In genomic region chr2:66336396-66336795, GRCm38 (mm10) we compare ENCODE assay signal across 17 mouse cellular contexts.
DNase-seq lines count a peak whose midpoint lies in the region; ATAC-seq and TF ChIP-seq lines count a peak whose summit lies in the region.
"Had no signal": no experiment of that assay in that cellular context is flagged by ENCODE, and none has a peak within 500 bp of the region (broad histone marks: within the 10 kb centered on the region; RNA-seq: fewer than 3 reads in every experiment).

No protein-coding gene starts in this region.

- DNase-seq in cerebellum, adult 9-10 months = peak; percentile 69
- no peak for DNase-seq in cerebellum, adult 11-12 months
- DNase-seq in hindbrain, postnatal 0 days (ENCODE audit: low spot score) = peak; percentile 58
- DNase-seq in 3T3-L1 (ENCODE audit: low read depth, low spot score) = peak; percentile 29
- DNase-seq in ZHBTc4 (ENCODE audit: low read depth, low spot score) = peak; percentile 6
- DNase-seq in layer of hippocampus, postnatal 10 days (ENCODE audit: low spot score in 2 of 2) = no peak
- DNase-seq in gastrocnemius, postnatal 10 days = no peak
- DNase-seq: adrenal gland, adult 2 months; B cell, adult 2 months; lung, postnatal 4 days; right cerebral cortex, postnatal 4 days; thymus, postnatal 25 days had no signal

- H3K4me3 ChIP-seq in hindbrain, postnatal 0 days (ENCODE audit: low read length) = no peak overlapping the region
- H3K4me3 ChIP-seq in hindbrain, embryonic 16.5 days (ENCODE audit: low read length) = no peak overlapping the region
- H3K4me3 ChIP-seq: embryonic facial prominence, embryonic 13.5 days; heart, embryonic 15.5 days; liver, embryonic 12.5 days had no signal

- TF ChIP-seq CTCF in hindbrain, postnatal 0 days (IDR thresholded peaks at IDR 0.05; ENCODE audit: low read depth) = peak; percentile 60

- H3K9ac ChIP-seq in hindbrain, postnatal 0 days (replicated peaks; ENCODE audit: low read length) = no peak overlapping the region
- H3K9ac ChIP-seq in hindbrain, embryonic 16.5 days (ENCODE audit: low read depth, low read length) = no peak overlapping the region
- H3K9ac ChIP-seq: embryonic facial prominence, embryonic 13.5 days; heart, embryonic 15.5 days; liver, embryonic 12.5 days had no signal

- no peaks in the 10 kb centered on the region for H3K27me3 ChIP-seq in hindbrain, postnatal 0 days (ENCODE audit: insufficient read depth, low read length)
- no peaks in the 10 kb centered on the region for H3K27me3 ChIP-seq in hindbrain, embryonic 16.5 days (replicated peaks; ENCODE audit: control insufficient read depth, insufficient read depth, low read length)
- H3K27me3 ChIP-seq: embryonic facial prominence, embryonic 13.5 days; heart, embryonic 15.5 days; liver, embryonic 12.5 days had no signal

- WGBS in hindbrain, postnatal 0 days = 77% methylated on average over 6 of the region's 6 CpGs
- WGBS in hindbrain, embryonic 16.5 days = 80% methylated on average over 6 of the region's 6 CpGs

- ATAC-seq in hindbrain, postnatal 0 days = no peak
- no peak for ATAC-seq in hindbrain, embryonic 16.5 days
- ATAC-seq: inflammation-experienced regulatory T-cells, adult 6 months; liver, embryonic 12.5 days had no signal

- no peak overlapping the region for H3K4me2 ChIP-seq in hindbrain, postnatal 0 days (ENCODE audit: low read depth, low read length)
- H3K4me2 ChIP-seq in hindbrain, embryonic 16.5 days (ENCODE audit: low read length) = no peak overlapping the region
- H3K4me2 ChIP-seq: embryonic facial prominence, embryonic 13.5 days; heart, embryonic 15.5 days; liver, embryonic 12.5 days had no signal

- H3K36me3 ChIP-seq in hindbrain, postnatal 0 days (ENCODE audit: insufficient read depth, low read length) = no peaks in the 10 kb centered on the region
- no peaks in the 10 kb centered on the region for H3K36me3 ChIP-seq in hindbrain, embryonic 16.5 days (ENCODE audit: control insufficient read depth, insufficient read depth, low read length)
- H3K36me3 ChIP-seq: embryonic facial prominence, embryonic 13.5 days; heart, embryonic 15.5 days; liver, embryonic 12.5 days had no signal

- H3K9me3 ChIP-seq in hindbrain, postnatal 0 days (ENCODE audit: low read length) = no peaks in the 10 kb centered on the region
- no peaks in the 10 kb centered on the region for H3K9me3 ChIP-seq in hindbrain, embryonic 16.5 days (ENCODE audit: control insufficient read depth, low read length)
- H3K9me3 ChIP-seq: embryonic facial prominence, embryonic 13.5 days; heart, embryonic 15.5 days; liver, embryonic 12.5 days had no signal

- no peak overlapping the region for H3K27ac ChIP-seq in hindbrain, postnatal 0 days
- no peak overlapping the region for H3K27ac ChIP-seq in hindbrain, embryonic 16.5 days (ENCODE audit: low read depth, low read length)
- H3K27ac ChIP-seq: embryonic facial prominence, embryonic 13.5 days; heart, embryonic 15.5 days; liver, embryonic 12.5 days had no signal

- H3K4me1 ChIP-seq in hindbrain, postnatal 0 days (ENCODE audit: insufficient read depth, low read length) = no peaks in the 10 kb centered on the region
- no peaks in the 10 kb centered on the region for H3K4me1 ChIP-seq in hindbrain, embryonic 16.5 days (ENCODE audit: control insufficient read depth, insufficient read depth, low read depth, low read length)
- H3K4me1 ChIP-seq: embryonic facial prominence, embryonic 13.5 days; heart, embryonic 15.5 days; liver, embryonic 12.5 days had no signal

Comparison
In these comparisons a context has a peak if more than half of its experiments do, and no peak if none do; other contexts are left out.
1. DNase-seq: peak in cerebellum, adult 9-10 months (single experiment), hindbrain, postnatal 0 days (single experiment), 3T3-L1 (single experiment) and ZHBTc4 (single experiment); none in cerebellum, adult 11-12 months (single experiment), layer of hippocampus, postnatal 10 days (0 of 2) and gastrocnemius, postnatal 10 days (single experiment).